Mouse (Mus musculus): ENCODE results near the gene Aars.
"Not testable (repeated sequence)": the region's sequence is repeated elsewhere in the genome, so short reads cannot be mapped to it uniquely, and the experiment has no call there.

The Aars gene

DNA sequence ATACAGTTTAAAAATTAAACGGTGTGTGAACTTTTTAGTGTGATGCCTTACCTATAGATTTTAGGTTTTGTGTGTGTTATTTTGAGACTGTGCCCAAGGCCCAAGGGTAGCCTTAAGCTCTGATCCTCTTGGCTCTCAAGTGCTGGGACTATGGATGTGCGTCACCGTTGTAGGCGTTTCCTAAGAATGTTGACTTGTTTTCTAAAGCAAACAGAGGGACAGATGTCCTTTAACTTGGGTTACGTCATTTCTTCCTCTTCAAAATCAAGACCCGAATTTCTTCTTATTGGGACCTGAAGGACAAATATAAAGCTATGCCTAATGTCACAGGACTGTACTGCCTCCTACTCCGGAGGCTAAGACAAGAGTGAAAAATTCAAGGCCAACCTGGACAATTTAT is at the start of gene Aars:
Aars (plus strand) TSS at position 229 of the 400 bp plus-strand sequence.
- DNase-seq (ENCODE audit: low read depth): no peak

DNA sequence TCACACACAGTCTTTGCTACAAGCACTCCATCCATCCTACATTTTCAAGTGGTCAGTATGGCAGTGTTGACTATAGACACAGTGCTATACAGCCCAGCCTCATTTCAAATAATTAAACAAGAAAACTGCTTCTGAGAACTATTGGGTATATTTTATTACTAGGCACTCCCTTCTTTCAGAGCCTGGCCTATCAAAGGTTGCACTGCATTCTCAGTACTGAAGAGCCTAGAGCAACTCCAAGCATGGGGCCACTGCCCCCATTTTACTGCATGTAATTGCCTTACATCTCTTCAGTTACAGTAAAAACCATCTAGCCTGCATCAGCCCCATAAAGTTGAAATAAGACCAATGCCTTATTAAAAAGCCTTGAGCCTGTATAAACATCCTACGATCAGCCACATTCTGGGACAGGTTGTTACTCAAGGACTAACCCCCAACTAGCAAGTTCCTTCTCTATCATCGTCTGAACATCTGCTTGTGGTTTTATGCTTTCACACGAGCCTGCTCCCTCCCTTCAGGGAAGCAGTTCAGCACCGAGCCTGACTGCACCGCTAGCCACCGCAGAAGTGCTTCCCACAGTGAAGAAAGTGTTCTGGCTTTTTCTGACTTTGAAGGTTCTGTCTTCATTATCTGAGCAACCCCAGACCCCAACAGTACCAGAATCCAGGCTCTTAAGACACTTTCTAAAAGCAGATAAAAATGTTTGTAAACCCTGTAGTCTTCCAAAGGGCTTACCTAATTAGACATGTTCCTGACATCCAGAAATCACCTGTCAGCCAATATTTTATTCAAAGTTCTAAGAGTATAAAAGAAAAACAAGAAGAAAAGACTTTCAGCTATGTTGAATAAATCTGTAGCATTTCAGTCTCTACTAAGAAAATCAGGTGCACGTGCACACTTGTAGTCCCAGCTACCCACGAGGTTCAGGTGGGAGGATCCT is 44.9 kb upstream of the Aars start:
- DNase-seq (ENCODE audit: low read depth): peak; percentile 98

DNA sequence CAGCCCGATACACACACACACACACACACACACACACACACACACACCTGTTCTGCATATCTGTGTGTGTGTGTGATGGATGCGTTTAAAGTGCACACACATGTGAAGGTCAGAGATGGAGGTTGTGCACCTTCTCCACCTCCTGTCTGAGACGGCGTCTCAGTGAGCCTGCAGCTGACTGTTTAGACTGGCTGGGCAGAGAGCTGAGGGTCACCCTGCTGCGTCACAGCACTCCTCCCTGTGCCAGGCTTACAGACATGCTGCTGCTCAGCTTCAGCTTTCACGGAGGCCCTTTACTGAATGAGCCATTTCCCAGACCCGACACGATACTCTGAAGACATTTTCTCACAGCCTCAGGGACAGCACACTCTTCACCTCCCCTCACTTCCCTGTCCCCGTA is 42.9 kb upstream of the Aars start:
- no peak for DNase-seq (ENCODE audit: low read depth)

DNA sequence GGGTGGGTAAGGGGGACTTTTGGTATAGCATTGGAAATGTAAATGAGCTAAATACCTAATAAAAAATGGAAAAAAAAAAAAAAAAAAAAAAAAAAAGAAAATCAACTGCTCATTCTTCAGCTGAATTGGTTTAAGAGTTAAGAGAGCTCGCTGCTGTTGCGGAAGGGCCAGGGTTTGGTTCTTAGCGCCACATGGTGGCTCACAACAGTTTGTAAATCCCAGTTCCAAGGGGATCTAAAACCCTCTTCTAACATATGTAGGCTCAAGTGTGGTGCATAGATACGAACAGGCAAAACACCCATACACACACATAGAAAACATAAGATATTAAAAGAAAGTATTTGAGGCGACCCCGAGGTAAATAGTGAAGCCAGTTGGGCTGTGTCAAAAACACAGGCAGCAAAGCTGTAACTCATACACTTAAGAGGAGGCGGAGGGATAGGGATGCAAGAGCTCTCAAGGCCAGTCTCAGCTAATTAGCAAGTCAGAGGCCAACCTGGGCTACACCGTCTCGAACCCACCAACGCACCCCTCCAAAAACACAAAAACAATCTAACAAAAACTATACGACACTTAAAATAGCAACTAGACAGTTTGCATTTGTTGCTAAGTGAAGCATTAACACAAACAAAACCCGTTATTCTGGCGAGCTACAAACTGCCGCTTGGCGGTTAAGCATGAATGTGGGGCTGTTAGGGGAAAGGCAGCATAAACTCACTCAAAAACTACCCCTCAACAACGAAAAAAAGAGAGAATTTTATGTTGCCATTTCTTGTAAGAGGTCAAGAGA is 36.1 kb upstream of the Aars start:
- DNase-seq (ENCODE audit: low read depth): peak; percentile 50

DNA sequence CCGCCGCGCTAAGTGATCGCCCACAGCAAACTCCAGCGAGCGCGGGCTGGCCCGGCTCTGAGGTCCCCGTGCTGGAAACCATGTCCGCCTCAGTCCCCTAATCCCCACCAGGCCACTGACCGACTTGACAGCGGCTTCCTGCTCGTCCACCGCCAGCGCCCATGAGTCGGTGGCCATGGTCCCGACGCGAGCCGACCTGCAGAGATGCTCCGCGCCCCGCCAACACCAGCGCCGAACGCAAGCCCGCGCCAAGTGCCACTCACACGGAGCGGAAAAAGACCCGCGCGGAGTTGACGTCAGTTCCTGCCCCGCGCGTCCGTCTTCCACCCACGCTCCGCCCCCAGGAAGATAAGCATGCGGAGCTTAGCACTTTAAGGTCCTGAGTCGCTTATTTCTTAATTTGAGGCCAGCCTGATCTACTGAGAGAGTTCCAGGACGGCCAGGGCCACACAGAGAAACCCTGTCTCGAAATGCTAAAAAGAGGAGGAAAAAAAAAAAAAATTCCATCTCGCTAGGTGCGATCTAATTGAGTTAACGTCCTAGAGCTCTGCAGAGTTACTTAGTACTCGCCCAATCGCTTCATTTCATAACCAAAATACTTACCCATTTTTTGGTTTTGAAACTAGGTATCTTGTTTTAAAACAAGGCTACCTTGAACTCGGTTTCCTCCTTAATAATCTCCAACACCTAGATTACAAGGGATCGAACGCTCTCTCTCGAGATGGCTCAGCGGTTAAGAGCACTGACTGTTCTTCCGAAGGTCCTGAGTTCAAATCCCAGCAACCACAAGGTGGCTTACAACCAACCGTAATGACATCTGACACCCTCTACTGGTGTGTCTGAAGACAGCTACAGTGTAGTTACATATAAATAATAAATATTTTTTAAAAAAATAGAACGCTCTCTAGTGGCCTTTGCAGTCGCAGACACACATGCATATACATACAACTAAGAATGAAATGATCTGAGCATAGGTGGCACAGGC is 35.1 kb upstream of the Aars start, which contains the start of gene Ddx19a:
Ddx19a (minus strand) TSS at position 254 of the 985 bp plus-strand sequence.
- DNase-seq (ENCODE audit: low read depth): peak; percentile 91

DNA sequence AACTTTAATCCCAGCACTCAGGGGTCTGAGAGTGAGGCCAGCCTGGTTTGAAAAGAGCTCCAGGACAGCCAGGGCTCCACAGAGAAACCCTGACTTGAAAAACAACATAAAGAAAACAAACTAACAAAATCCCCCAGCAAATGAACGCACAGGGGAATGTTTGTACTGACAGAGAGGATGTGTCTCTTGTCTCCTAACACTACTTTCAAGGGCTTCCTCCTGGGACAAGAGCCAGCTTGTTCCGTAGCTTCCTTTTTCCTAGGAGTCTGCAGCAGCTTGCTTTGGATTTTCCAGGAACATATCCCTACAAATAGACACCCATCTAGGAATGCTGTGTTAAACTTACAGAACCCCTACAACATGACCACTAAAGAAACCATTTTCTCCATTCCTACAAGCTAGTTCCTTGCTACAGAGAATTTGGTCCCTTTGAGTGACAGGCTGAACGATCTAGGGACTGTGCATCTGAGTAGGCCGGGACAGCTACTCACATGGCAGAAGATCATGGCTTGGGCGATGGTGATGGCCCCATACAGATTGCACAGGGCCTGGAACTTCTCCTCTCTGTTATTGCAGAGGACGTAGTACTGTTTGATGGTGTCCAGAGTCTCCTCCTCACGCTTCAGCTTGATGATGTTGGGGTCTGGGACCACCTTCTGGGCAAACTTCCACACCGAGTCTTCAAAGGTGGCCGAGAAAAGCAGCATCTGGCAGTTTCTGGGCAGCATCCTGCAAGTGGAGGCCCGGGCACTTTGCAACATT is 22.5 kb upstream of the Aars start:
- DNase-seq (ENCODE audit: low read depth): not testable (repeated sequence)

DNA sequence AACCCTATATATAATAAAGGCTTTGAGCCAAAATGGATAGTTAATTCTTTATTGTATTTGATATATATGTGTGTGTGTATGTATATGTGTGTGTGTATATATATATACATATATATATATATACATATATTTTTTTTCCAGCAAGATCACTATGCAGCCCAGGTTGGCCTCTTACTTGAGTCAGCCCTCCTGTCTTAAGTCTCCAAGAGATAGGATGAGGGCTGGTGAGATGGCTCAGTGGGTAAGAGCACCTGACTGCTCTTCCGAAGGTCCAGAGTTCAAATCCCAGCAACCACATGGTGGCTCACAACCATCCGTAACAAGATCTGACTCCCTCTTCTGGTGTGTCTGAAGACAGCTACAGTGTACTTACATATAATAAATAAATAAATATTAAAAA is 6.3 kb upstream of the Aars start:
- DNase-seq (ENCODE audit: low read depth): not testable (repeated sequence)

DNA sequence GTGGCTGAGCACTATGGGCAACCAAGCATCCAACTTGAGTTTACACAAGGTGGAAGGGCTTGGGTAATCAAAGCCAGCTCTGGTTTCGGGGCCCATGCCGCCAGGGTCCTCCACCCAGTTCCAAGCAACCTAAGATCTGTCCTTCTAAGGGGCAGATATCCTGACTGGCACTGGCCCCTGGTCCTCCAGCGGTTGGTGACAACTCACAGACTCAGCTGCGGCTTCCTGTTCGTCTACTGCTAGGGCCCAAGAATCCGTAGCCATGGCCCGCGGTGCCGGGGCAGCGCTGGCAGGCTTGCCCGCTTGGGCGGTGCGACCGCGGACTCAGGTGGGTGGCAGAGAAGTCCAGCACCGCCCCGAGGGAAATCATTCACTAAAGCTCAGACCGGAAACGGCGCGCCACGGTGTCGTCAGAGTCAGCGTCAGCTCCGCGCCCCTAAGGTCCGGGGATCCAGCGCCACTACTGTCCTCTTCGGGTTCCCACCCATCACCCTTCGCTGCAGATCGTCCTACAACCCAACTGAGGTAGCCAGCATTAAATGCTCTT is 5.5 kb upstream of the Aars start:
- peak; percentile 84 for DNase-seq (ENCODE audit: low read depth)

DNA sequence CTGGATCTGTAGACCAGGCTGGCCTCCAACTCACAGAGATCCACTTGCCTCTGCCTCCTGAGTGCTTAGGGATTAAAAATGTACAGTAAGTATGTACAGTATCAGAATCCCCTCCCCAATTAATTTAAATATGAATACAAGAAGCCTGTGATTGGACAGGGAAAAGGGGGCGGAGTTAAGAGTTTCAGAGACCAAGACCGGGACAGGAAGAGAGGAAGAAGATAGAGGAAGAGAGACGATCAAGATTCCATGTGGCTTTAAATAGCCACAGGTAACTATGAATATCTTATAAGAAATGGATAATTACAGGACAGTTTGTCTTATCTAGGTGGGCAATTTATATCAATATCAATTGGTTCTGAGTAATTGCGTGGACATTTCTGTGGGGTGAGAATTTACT is 3.4 kb upstream of the Aars start:
- peak; percentile 85 for DNase-seq (ENCODE audit: low read depth)

DNA sequence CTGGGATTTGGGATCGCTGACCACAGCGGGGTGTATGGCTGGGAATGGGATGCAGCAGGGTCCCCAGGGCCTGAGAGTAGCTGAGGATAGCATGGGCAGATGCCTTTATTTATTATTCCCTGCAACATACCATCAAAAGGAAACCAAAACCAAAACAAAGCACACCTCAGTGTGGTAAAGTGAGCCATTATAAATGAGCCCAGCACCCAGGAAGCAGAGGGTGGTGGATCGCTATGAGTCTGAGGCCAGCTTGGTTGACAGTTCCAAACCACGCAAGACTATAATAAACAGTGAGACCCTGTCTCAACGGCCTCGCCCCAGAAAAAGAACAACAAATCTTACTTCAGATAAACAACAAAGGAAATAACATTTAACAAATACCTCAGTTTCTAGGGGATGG is 2.9 kb upstream of the Aars start:
- DNase-seq (ENCODE audit: low read depth): no peak

DNA sequence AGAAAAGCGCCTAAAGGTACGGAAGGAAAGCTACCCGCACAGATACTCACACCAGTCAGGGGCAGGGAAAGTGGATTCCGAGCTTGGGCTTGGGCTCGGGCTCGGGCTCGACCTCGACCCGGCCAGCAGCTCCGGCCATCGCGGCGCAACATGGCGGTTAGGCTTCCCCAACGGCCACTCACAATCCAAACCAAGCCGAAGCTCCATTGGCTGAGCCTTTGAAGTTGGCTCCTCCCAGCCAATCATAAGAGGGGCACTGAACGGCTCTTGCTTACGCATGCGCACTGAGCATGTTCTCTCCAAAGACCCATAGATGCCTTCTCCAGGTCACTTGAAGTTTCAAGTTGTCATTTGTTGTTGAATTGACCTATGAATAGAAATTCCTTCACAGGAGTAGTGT is 1.4 kb upstream of the Aars start, which contains the start of gene Ddx19b:
Ddx19b (minus strand) TSS at position 180 of the 400 bp plus-strand sequence.
- DNase-seq (ENCODE audit: low read depth): no peak

DNA sequence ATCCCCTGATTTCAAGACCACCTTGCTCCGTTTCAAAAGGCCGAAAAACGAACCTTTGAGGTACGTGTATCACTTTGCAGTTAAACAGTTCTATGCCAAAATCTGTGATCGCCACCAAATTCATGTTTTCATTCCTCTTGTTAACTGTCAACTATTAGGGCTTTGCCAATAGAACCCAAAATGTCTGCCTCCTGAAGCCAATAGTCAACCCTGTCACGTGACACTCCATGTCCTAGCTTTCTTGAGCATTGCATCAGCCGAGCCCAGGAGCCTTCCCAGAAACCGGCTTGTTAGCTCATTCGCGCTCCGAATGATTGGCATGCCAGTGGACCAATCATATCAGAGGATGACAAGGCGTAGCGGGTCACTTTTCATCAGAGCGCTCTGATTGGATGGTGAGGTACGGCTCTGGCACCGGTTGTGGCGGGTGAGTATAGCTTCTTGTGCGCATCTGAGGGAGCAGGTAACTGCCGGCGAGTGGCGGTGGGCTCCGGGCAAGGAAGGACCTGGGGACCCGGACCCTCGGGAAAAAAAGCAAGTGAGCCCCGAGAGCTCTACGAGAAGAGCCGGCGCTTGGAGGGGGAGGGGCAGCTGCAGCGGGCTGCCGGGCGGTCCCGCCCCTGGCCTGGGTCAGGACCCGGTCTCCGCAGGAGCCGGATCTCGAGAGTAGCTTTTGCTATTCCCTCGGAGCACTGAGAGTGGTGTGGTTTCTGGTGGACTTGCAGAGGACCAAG is 705 bp downstream of the Aars start:
- peak; percentile 100 for DNase-seq (ENCODE audit: low read depth)

DNA sequence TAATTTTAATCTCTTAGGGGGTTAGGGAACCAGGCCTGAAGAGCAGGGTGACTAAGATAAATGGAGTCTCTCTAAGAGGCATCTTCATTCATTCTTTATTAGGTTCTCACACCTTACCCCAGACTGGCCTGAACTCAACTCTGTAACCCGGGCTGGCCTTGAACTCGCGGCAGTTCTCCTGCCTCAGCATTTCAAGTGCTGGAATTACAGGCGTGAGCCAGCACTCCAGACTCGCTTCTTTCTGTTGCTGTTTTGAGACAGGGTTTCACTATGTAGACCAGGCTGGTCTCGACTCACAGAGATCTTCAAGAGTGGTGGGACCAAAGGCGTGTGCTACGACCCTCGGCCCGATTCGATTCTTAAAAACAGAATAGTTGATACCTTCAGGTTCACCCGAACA is 1.3 kb downstream of the Aars start:
- DNase-seq (ENCODE audit: low read depth): no peak

DNA sequence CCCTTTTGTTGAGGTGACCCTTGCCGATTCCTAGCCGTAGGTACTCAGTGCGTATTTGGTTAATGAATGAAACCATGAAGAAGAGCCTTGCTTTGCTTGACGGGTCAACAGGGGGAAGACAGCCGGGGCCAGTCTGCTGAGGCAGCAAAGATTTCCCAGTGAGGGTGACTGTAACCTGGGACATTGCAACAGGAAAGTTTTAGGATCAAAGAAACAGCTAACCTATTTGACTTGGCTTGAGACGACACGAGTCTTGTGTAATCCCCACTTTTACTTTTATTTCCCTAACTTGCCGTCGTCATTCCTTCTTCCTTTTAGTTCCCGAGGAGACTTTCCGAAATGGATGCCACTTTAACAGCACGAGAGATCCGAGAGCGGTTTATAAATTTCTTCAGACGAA is 3.6 kb downstream of the Aars start:
- DNase-seq (ENCODE audit: low read depth): no peak

DNA sequence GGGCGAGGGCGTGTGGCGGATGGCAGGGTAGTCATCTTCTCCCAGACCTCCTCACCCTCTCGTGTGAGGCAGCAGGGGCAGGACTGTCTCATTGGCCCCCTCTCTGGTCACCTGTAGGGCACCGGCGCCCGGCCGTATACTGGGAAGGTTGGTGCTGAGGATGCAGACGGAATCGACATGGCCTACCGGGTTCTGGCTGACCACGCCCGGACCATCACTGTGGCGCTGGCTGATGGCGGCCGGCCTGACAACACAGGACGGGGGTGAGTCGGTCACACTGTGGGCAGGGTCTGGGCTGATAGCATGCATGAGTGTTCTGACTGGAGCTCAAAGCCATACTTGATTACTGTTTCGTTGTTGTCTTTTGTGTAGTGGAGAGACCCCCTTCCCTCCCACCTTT is 9.6 kb downstream of the Aars start:
- no peak for DNase-seq (ENCODE audit: low read depth)

DNA sequence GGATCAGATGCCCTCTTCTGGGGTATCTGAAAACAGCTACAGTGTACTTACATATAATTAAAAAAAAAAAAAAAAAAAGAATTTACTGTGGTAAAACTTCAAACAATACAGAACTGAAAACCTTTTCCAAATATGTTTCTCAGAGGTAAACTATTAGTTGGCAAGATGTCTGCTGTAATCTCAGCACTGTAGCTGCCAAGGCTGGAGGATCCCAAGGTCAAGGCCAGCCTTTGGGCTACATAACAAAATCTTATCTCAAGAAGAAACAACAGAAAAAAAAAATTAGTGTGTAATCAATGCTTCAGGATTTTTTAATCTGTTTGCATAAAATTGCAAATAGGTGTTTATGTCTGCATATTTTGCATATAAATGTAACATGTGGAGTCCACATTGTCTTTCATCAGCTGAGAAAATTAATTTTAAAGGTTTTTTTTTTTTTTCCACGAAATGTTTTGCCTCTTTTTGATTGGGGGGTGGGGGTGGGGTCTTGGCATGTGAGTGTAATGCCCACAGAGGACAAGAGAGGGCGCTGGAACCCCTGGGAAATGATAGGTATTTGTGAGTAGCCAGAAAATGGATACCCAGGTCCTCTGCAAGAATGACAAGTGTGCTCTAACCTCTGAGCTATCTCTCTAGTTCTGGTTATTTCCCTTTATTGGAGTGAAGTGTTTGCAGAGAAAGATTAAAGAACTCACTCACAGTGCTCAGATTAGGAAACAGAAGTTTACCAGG is 11.2 kb downstream of the Aars start:
- DNase-seq (ENCODE audit: low read depth): peak; percentile 28

DNA sequence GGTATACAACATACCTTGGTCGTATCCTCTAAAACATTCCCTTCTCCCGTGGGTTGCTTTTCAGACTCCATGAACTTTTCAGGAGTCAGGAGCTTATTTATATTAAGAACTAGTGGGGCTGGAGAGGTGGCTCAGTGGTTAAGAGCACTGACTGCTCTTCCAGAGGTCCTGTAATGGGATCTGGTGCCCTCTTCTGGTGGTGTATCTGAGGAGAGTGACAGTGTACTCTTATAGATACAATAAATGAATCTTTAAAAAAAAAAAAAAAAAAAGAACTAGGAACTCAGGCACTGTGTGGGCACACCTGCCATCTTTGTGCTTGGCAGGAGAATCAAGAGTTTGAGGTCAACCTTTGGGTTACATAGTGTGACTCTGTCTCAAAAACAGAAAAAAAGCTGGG is 15.8 kb downstream of the Aars start:
- peak; percentile 51 for DNase-seq (ENCODE audit: low read depth)

DNA sequence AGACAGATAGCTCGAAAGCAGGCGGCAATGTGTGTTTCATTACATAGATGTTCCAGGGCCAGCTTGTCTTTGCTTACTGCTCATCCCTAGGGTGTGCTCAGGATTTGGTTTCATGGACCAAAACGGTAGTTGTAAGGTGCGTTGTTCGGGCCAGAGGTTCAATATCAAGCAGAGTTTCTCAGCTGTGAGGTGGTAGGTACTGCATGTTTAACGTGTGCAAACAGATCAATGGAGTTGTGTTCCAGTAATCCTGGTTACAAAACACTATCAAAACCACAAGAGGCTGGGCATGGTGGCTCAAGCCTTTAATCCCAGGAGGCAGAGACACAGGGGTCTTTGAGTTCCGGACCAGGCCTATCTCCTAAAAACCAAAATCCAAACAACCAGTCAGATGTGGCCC is 16.2 kb downstream of the Aars start:
- no peak for DNase-seq (ENCODE audit: low read depth)

DNA sequence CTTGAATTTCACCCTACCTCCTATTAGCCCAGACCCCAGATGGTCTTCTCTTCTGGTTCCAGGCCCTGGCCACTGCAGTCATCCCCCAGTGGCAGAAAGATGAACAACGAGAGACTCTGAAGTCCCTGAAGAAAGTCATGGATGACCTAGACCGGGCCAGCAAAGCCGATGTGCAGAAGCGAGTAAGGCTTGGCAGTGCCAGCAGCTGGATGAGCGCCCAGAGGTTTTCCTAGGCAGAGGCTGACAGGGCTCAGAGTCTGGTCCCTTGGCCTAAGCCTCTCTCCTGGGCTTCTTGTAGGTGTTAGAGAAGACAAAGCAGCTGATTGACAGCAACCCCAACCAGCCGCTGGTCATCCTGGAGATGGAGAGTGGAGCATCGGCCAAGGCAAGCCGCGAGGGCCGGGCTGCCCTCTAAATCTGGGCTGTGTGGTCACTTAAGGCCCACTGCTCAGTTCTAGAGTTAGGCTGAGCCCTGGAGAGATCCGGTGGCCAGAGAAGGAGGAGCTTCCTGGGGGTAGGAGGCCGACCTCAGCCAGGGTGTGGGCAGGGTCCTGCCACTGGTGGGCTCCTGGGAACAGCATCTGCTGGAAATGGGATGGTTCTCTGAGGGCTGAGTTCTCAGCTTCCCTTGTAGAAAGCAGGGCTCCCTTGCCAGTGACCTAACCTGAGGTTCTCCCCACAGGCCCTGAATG is 21.0 kb downstream of the Aars start:
- no peak for DNase-seq (ENCODE audit: low read depth)
